Mouse (Mus musculus) heart, embryonic 10.5 days (tissue): Measurements from ENCODE around the gene Foxo3. TPM values are rescaled to one million over a fixed set of nuclear protein-coding genes. Genes with fewer than 3 reads are reported as not detected.

Experiments
- DNase-seq: peaks from one replicate; pipeline ENCODE4 v3.0.0-alpha.2; 2017; ENCODE audit warnings: low spot score
- H3K27ac ChIP-seq: fragments of 300-500 bp; sonication (generic); 2 replicates; pipeline ENCODE4 v1.5.1; 2016; ENCODE audit warnings: mild to moderate bottlenecking
- H3K27me3 ChIP-seq: fragments of 300-500 bp; sonication (generic); 2 replicates; pipeline ENCODE4 v1.6.1; 2016; ENCODE audit warnings: mild to moderate bottlenecking; ENCODE audit not compliant: poor library complexity, insufficient read depth, severe bottlenecking
- H3K36me3 ChIP-seq: fragments of 300-500 bp; sonication (generic); 2 replicates; pipeline ENCODE4 v1.6.1; 2016; ENCODE audit warnings: mild to moderate bottlenecking, moderate library complexity
- H3K4me1 ChIP-seq: fragments of 300-500 bp; sonication (generic); 2 replicates; pipeline ENCODE4 v1.6.1; 2016; ENCODE audit warnings: mild to moderate bottlenecking
- H3K4me3 ChIP-seq: fragments of 300-500 bp; sonication (generic); 2 replicates; pipeline ENCODE4 v1.5.1; 2016; ENCODE audit warnings: mild to moderate bottlenecking, moderate library complexity
- H3K9me3 ChIP-seq: fragments of 300-500 bp; sonication (generic); 2 replicates; pipeline ENCODE4 v1.6.1; 2016; ENCODE audit warnings: mild to moderate bottlenecking, moderate library complexity
- WGBS: fragments of 180-500 bp; shearing (Covaris S2); methylation state at CpG from one replicate; pipeline ENCODE4 v1.1.7; 2016; 5-methylcytosine and 5-hydroxymethylcytosine counted together
- polyA plus RNA-seq: library from polyadenylated mRNA; unstranded; fragments of >200 nt; fragmentation: Nextera tagmentation; extraction: Ambion mirVana; gene quantifications from 2 replicates; pipeline ENCODE4 v1.2.1, GENCODE M21; 2016

Foxo3 gene
- polyA plus RNA-seq, 1 experiment from 2014 or later, result 3.4 TPM

DNA sequence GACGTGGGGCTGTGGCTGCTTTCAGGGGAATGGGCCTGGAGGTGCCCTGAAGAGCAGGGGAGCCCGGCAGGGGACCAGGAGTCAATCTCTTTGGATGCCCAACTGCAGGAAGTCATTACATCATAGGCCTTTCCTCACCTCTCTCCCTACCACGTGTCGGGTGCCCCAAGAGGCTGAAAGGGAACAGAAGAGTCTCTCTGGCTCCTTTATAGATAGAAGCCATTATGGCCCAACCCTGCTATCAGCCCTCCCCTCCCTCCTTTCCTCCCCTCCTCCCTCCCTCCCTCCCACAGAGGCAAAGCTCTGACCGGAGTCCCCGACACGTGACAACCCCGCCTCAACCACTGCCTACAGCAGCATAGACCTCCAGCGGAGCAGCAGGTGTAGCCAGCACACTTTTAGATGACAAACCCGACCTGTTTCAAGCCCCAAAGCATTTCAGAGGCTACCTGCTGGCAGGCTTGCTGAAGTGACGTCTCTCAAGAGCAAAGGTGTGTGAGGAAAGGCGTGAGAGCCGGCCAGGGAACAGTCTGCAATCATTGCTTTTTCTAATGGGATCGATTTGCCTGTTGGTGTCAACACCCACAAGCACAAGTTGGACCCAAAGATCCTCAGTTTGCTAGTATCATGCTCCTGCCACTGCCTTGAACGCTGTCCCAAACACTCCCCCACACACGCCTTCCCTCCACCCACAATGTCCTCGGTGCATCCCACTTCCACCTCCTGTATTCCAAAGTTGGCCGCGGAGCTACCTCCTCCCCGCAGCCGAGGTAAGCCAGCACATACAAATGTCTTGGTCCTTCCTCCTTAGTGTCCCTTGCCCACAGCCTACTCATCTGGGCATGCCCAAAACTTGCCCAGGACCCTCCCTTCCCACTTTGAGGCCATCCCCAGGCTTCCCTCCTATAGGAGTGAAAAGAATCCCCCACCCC lies 2.5 kb downstream of the Foxo3 start:
- H3K4me1 ChIP-seq, result peaks cover 61% of the 10 kb centered on the region
- DNase-seq, result peak; percentile 93
- peak overlapping the region; percentile 94 for H3K27ac ChIP-seq
- H3K36me3 ChIP-seq, result peaks cover 3% of the 10 kb centered on the region; the same call in 1 of the 2 replicates
- peak overlapping the region; percentile 90 for H3K4me3 ChIP-seq
- H3K27me3 ChIP-seq, result peaks cover 7% of the 10 kb centered on the region; the same call in 1 of the 2 replicates
- WGBS, result 1% methylated on average over 21 of the region's 21 CpGs
- no peaks in the 10 kb centered on the region for H3K9me3 ChIP-seq

DNA sequence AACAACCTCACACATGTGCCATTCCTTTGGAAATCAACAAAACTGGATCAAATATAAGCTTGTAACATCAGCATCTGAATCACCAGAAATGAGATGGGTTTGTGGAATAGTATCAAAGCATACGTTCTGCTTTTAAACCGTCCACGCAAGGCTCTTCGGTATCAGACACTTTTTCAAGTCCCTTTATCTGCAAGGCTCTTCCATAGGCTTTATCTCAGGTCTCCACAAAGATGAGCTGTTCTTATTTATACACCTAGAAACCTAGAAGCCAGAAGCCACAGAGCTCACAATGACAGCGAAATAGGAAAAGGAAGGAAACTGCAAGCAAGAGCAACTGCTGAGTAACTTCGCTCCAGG lies 3.2 kb downstream of the Foxo3 start:
- Histone ChIP-seq H3K4me3 (peak overlapping the region; percentile 90), H3K27me3 (peaks cover 7% of the 10 kb centered on the region; the same call in 1 of the 2 replicates), H3K9me3 (no peaks in the 10 kb centered on the region), H3K27ac (peak overlapping the region; percentile 94; the same call in 1 of the 2 replicates), H3K36me3 (peaks cover 5% of the 10 kb centered on the region; the same call in 1 of the 2 replicates), H3K4me1 (peaks cover 60% of the 10 kb centered on the region)
- WGBS, result 28% methylated on average over 6 of the region's 6 CpGs
- no peak for DNase-seq

DNA sequence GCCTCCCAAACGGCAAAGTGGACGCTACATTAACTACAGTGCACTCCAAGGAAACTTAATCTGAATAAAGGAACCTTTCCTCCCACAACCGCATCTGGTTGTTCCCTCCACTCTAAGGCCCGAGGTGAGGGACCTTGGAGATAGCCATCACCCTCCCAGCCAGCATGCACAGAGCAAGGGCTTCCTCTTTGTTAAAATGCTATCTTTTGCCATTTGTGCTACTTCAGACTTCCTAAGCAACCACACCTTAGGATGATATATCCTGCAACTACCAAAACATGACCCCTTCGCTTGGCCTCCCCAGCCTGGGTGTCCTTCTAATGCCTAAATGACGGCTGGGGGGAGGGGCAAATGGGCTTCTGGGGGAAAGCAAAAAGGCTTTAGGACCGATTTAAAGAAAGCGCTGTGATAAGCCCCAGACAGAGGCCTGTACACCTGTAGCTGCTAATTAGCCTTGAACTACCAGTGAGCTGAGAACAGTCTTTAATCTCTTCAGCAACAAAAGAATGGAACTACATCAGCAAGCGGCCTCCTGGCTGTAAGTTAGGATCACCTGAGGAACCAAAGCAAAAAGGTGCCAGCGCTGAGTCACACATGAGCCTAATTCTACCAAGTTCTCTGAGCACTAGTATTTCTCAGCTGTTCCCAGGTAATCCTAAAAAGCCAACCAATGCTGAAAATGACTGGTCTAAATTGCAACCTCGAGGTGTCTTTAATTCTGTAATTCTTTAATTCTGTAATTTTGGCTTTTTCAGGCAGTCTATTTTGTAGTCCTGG lies 4.9 kb downstream of the Foxo3 start:
- Histone ChIP-seq H3K36me3 (peaks cover 13% of the 10 kb centered on the region), H3K9me3 (no peaks in the 10 kb centered on the region), H3K27me3 (peaks cover 7% of the 10 kb centered on the region; the same call in 1 of the 2 replicates), H3K4me1 (peaks cover 63% of the 10 kb centered on the region), H3K4me3 (no peak overlapping the region), H3K27ac (0 out of 2 replicates have a peak overlapping the region, but pooled peaks have one; percentile 22)
- 47% methylated on average over 11 of the region's 11 CpGs for WGBS
- DNase-seq, result no peak

DNA sequence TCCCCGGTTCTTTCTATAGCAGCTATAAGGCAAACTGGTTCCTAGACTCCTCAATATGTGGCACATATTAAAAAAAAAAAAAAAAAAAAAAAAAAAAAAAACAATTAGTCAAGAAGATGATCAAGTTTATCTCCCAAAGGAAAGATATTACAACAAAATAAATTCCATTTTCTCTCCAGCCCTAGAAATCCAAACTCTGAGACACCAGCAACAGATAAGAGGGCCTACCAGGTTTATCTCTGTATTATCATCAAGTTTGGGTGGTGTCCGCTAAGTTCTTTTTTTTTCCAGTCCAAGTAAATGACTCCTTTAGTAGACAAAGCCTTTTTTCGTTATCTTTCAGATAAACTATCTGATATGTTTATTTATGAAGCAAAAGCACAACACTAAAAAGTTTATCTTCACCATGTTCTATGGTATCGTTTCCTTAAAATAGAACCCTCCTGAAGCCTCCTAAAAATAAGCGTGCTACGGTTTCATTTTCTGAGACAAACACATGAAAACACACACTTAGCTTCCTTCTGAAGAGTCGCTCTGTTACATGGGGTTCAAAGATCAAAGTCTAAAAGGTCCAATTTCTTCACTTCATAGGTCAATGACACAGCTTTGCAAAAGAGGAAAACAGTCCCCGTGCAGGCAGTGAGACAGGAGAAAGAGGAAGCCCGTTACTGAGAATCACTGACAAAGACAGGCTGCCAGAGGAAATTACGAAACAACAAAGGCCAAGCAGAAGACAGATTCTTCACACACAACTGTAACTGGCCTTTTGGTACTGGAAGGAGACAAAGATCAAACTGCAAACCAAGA lies 6.1 kb downstream of the Foxo3 start:
- WGBS, result 48% methylated on average over 10 of the region's 10 CpGs
- no peaks in the 10 kb centered on the region for H3K9me3 ChIP-seq
- H3K27ac ChIP-seq, result no peak overlapping the region
- peaks cover 58% of the 10 kb centered on the region for H3K4me1 ChIP-seq
- H3K27me3 ChIP-seq, result peaks cover 7% of the 10 kb centered on the region; the same call in 1 of the 2 replicates
- peaks cover 24% of the 10 kb centered on the region for H3K36me3 ChIP-seq
- no peak for DNase-seq
- H3K4me3 ChIP-seq, result no peak overlapping the region

DNA sequence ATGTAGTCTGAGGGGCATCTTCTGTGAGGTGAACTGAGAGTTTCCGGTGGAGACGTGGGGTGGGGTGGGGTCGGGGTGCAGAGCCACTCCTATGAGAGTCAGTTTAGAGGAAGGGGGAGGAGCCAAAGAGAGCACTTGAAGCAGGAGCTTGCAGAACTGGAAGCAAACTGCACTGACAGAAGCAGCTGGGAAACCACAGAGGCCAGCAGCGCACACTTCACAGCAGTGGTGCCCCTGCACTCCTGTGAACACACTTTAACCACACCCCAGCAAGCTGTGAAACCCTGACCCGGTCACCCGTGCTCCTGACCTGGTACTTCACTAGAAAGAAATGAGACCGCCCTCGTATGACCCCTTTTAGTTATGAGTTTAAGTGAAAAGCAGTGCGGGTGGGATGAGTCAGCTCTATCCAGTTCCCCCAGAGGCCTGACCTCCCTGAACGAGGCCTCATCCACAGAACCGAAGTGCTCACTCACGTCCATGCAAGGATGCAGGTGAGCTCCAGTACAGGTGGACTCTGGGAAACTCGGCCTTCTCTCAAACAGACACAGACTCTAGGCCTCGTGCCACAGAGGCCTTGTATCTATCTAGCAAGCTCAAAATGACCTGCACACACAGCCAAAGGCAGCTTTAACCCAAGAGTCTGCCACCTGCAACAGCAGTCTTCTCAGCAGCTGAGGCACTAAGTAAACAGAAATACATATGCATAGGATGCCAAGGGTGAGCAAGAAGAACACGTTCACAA lies 7.1 kb downstream of the Foxo3 start:
- no peak for DNase-seq
- 66% methylated on average over 15 of the region's 15 CpGs for WGBS
- Histone ChIP-seq H3K4me1 (peaks cover 48% of the 10 kb centered on the region), H3K27ac (0 out of 2 replicates have a peak overlapping the region, but pooled peaks have one; percentile 36), H3K4me3 (no peak overlapping the region), H3K36me3 (peaks cover 33% of the 10 kb centered on the region), H3K27me3 (peaks cover 6% of the 10 kb centered on the region; the same call in 1 of the 2 replicates), H3K9me3 (no peaks in the 10 kb centered on the region)

GRCm38 (mm10) chr10:42267811-42268545 lies 8.6 kb downstream of the Foxo3 start:
- no peak for DNase-seq
- peaks cover 33% of the 10 kb centered on the region for H3K36me3 ChIP-seq
- H3K27me3 ChIP-seq, result no peaks in the 10 kb centered on the region
- peaks cover 36% of the 10 kb centered on the region for H3K4me1 ChIP-seq
- H3K27ac ChIP-seq, result no peak overlapping the region
- H3K4me3 ChIP-seq, result no peak overlapping the region
- 78% methylated on average over 5 of the region's 5 CpGs for WGBS
- no peaks in the 10 kb centered on the region for H3K9me3 ChIP-seq

GRCm38 (mm10) chr10:42265021-42265689 lies 11.4 kb downstream of the Foxo3 start:
- Histone ChIP-seq H3K27ac (peak overlapping the region; percentile 36; the same call in 1 of the 2 replicates), H3K4me3 (no peak overlapping the region), H3K4me1 (peaks cover 40% of the 10 kb centered on the region), H3K36me3 (peaks cover 33% of the 10 kb centered on the region), H3K9me3 (no peaks in the 10 kb centered on the region), H3K27me3 (no peaks in the 10 kb centered on the region)
- no peak for DNase-seq
- 72% methylated on average over 11 of the region's 11 CpGs for WGBS

- Histone ChIP-seq H3K27ac (no peak overlapping the region), H3K4me3 (no peak overlapping the region), H3K36me3 (peaks cover 31% of the 10 kb centered on the region), H3K27me3 (no peaks in the 10 kb centered on the region), H3K9me3 (no peaks in the 10 kb centered on the region), H3K4me1 (peaks cover 32% of the 10 kb centered on the region)
- no peak for DNase-seq
- 85% methylated on average over 5 of the region's 5 CpGs for WGBS
Observed at GRCm38 (mm10) chr10:42264195-42264594, 12.4 kb downstream of the Foxo3 start.

GRCm38 (mm10) chr10:42263701-42264100 lies 12.9 kb downstream of the Foxo3 start:
- Histone ChIP-seq H3K27ac (no peak overlapping the region), H3K36me3 (peaks cover 29% of the 10 kb centered on the region), H3K4me1 (peaks cover 27% of the 10 kb centered on the region), H3K4me3 (no peak overlapping the region), H3K9me3 (no peaks in the 10 kb centered on the region), H3K27me3 (no peaks in the 10 kb centered on the region)
- WGBS, result 77% methylated on average over 8 of the region's 8 CpGs
- DNase-seq, result no peak

- Histone ChIP-seq H3K27ac (no peak overlapping the region), H3K36me3 (peaks cover 30% of the 10 kb centered on the region)
Observed at GRCm38 (mm10) chr10:42262061-42262460, 14.5 kb downstream of the Foxo3 start.

GRCm38 (mm10) chr10:42261103-42261502 lies 15.5 kb downstream of the Foxo3 start:
- WGBS, result 87% methylated on average over 8 of the region's 8 CpGs
- no peak overlapping the region for H3K4me3 ChIP-seq
- DNase-seq, result peak; percentile 61
- no peaks in the 10 kb centered on the region for H3K9me3 ChIP-seq
- H3K27me3 ChIP-seq, result no peaks in the 10 kb centered on the region
- peak overlapping the region; percentile 49; the same call in 1 of the 2 replicates for H3K27ac ChIP-seq
- peaks cover 20% of the 10 kb centered on the region for H3K36me3 ChIP-seq
- H3K4me1 ChIP-seq, result peaks cover 20% of the 10 kb centered on the region

More at GRCm38 (mm10) chr10:42262061-42262460, 14.5 kb downstream of the Foxo3 start:
- H3K4me1 ChIP-seq, result peaks cover 22% of the 10 kb centered on the region
- no peak overlapping the region for H3K4me3 ChIP-seq
- 88% methylated on average over 3 of the region's 3 CpGs for WGBS
- H3K9me3 ChIP-seq, result no peaks in the 10 kb centered on the region
- H3K27me3 ChIP-seq, result no peaks in the 10 kb centered on the region
- DNase-seq, result no peak
